ENCODE assay signal across 8 mouse cellular contexts in genomic region chr3:68493170-68493585, GRCm38 (mm10).
DNase-seq lines count a peak whose midpoint lies in the region; ATAC-seq and TF ChIP-seq lines count a peak whose summit lies in the region.

No protein-coding gene starts in this region.

- H3K4me1 ChIP-seq in embryonic facial prominence, embryonic 10.5 days, result peaks cover 56% of the 10 kb centered on the region
- peaks cover 30% of the 10 kb centered on the region for H3K4me1 ChIP-seq in heart, embryonic 15.5 days (replicated peaks)

- no peaks in the 10 kb centered on the region for H3K9me3 ChIP-seq in embryonic facial prominence, embryonic 10.5 days
- H3K9me3 ChIP-seq in heart, embryonic 15.5 days (replicated peaks), result no peaks in the 10 kb centered on the region

- peak overlapping the region; percentile 94 for H3K27ac ChIP-seq in layer of hippocampus, adult 2 months
- peak overlapping the region; percentile 92 for H3K27ac ChIP-seq in embryonic facial prominence, embryonic 10.5 days (replicated peaks)
- peak overlapping the region; percentile 98 for H3K27ac ChIP-seq in heart, embryonic 15.5 days

- DNase-seq in layer of hippocampus, adult 2 months (ENCODE audit: low spot score in 2 of 2), result no peak
- DNase-seq in layer of hippocampus, postnatal 25 days (ENCODE audit: extremely low spot score in 1 of 2, low spot score in 1 of 2), result no peak
- peak; percentile 62 for DNase-seq in embryonic facial prominence, embryonic 10.5 days (ENCODE audit: low spot score)
- peak; percentile 82 for DNase-seq in kidney, postnatal 14 days
- peak; percentile 78 to 83 for DNase-seq in lung, postnatal 4 days
- peak; percentile 53 for DNase-seq in urinary bladder, postnatal 14 days (ENCODE audit: low spot score)
- no peak for DNase-seq in layer of hippocampus, postnatal 36 days

- 0 out of 2 replicates have a peak, but pooled peaks cover 3% of the 10 kb centered on the region for H3K27me3 ChIP-seq in embryonic facial prominence, embryonic 10.5 days (replicated peaks; ENCODE audit: low read depth, poor library complexity, severe bottlenecking)
- no peaks in the 10 kb centered on the region for H3K27me3 ChIP-seq in heart, embryonic 15.5 days

- ATAC-seq in heart, embryonic 15.5 days (replicated peaks; ENCODE audit: insufficient number of reproducible peaks, insufficient read depth, low FRiP score, low read depth), result peak; percentile 71

- peak overlapping the region; percentile 87 for H3K4me2 ChIP-seq in heart, embryonic 15.5 days

- H3K36me3 ChIP-seq in embryonic facial prominence, embryonic 10.5 days (replicated peaks), result 0 out of 2 replicates have a peak, but pooled peaks cover 2% of the 10 kb centered on the region
- no peaks in the 10 kb centered on the region for H3K36me3 ChIP-seq in heart, embryonic 15.5 days

- H3K9ac ChIP-seq in heart, embryonic 15.5 days, result peak overlapping the region; percentile 89

- peak overlapping the region; percentile 89 for H3K4me3 ChIP-seq in layer of hippocampus, adult 2 months
- peak overlapping the region; percentile 83 for H3K4me3 ChIP-seq in embryonic facial prominence, embryonic 10.5 days
- H3K4me3 ChIP-seq in heart, embryonic 15.5 days, result peak overlapping the region; percentile 87

- 1% methylated on average over 12 of the region's 12 CpGs for WGBS in embryonic facial prominence, embryonic 10.5 days
- WGBS in heart, embryonic 15.5 days, result 1% methylated on average over 12 of the region's 12 CpGs

- TF ChIP-seq CTCF in layer of hippocampus, adult 2 months (conservative IDR thresholded peaks at IDR 0.05), result no peak

Comparison
In these comparisons a context has a peak if more than half of its experiments do, and no peak if none do; other contexts are left out.
1. DNase-seq: peak in embryonic facial prominence, embryonic 10.5 days (single experiment), kidney, postnatal 14 days (single experiment), lung, postnatal 4 days (2 of 2) and urinary bladder, postnatal 14 days (single experiment); none in layer of hippocampus, adult 2 months (0 of 2), layer of hippocampus, postnatal 25 days (0 of 2) and layer of hippocampus, postnatal 36 days (0 of 2).
2. Peak in every context shown above with its lines, with median percentiles within 50 percentile points of each other: H3K27ac ChIP-seq and H3K4me3 ChIP-seq.